Mouse (Mus musculus) layer of hippocampus, postnatal 10 days (tissue): ENCODE data around the gene C1qtnf3. TPM values are rescaled to one million over a fixed set of nuclear protein-coding genes. Genes with fewer than 3 reads are reported as not detected.

Experiments used
- DNase-seq, 2 experiments: peaks; one replicate each; pipeline ENCODE4 v3.0.0; 2021; ENCODE audit warnings: low spot score in 2 of 2
- long read RNA-seq: library from polyadenylated mRNA; stranded (forward); transcript quantifications from one replicate; pipeline ENCODE4 v2.0.0, GENCODE M21; 2023
- total RNA-seq, 2 experiments: library from RNA; stranded (reverse); gene quantifications; 2 replicates each; pipeline ENCODE4 v1.2.3; 2021

C1qtnf3 gene
- total RNA-seq = under 1 TPM; 0.49 to 0.53 TPM
- long read RNA-seq, partial matches to known transcripts = 0 of 1 reads
- long read RNA-seq, other reads (novel, unspliced or antisense) = 0 of 1 reads

- no peak for DNase-seq
Measured at GRCm38 (mm10) chr15:10951951-10952759, at the start of gene C1qtnf3. Gene C1qtnf3 (plus strand): TSS chr15:10952332.

GRCm38 (mm10) chr15:10902360-10902759 is 49.8 kb upstream of the C1qtnf3 start:
- DNase-seq = no peak

- DNase-seq = no peak
Measured at GRCm38 (mm10) chr15:10916611-10917311, 35.4 kb upstream of the C1qtnf3 start.

- no peak for DNase-seq
Measured at GRCm38 (mm10) chr15:10917312-10917660, 34.8 kb upstream of the C1qtnf3 start.

- no peak for DNase-seq
Measured at GRCm38 (mm10) chr15:10920212-10920611, 31.9 kb upstream of the C1qtnf3 start.

GRCm38 (mm10) chr15:10921064-10921463 is 31.1 kb upstream of the C1qtnf3 start:
- DNase-seq = peak in 1 of 2 experiments; percentile 18

GRCm38 (mm10) chr15:10922061-10922460 is 30.1 kb upstream of the C1qtnf3 start:
- DNase-seq = no peak

- DNase-seq = peak in 1 of 2 experiments; percentile 12
Measured at GRCm38 (mm10) chr15:10922570-10922969, 29.6 kb upstream of the C1qtnf3 start.

GRCm38 (mm10) chr15:10923076-10923995 is 28.8 kb upstream of the C1qtnf3 start:
- DNase-seq = no peak

- no peak for DNase-seq
Measured at GRCm38 (mm10) chr15:10927325-10927724, 24.8 kb upstream of the C1qtnf3 start.

GRCm38 (mm10) chr15:10928633-10929270 is 23.4 kb upstream of the C1qtnf3 start:
- DNase-seq = no peak

- no peak for DNase-seq
Measured at GRCm38 (mm10) chr15:10933930-10934329, 18.2 kb upstream of the C1qtnf3 start.

- DNase-seq = no peak
Measured at GRCm38 (mm10) chr15:10940148-10941108, 11.7 kb upstream of the C1qtnf3 start.

- DNase-seq = no peak
Measured at GRCm38 (mm10) chr15:10941901-10942300, 10.2 kb upstream of the C1qtnf3 start.

GRCm38 (mm10) chr15:10947852-10948251 is 4.3 kb upstream of the C1qtnf3 start:
- no peak for DNase-seq

- DNase-seq = no peak
Measured at GRCm38 (mm10) chr15:10952760-10953305, 701 bp downstream of the C1qtnf3 start.

- no peak for DNase-seq
Measured at GRCm38 (mm10) chr15:10953465-10953864, 1.3 kb downstream of the C1qtnf3 start.

- no peak for DNase-seq
Measured at GRCm38 (mm10) chr15:10954381-10955016, 2.4 kb downstream of the C1qtnf3 start.

GRCm38 (mm10) chr15:10955156-10955555 is 3.0 kb downstream of the C1qtnf3 start:
- no peak for DNase-seq
